Mouse (Mus musculus): ENCODE results near the gene Cdh13.

DNA sequence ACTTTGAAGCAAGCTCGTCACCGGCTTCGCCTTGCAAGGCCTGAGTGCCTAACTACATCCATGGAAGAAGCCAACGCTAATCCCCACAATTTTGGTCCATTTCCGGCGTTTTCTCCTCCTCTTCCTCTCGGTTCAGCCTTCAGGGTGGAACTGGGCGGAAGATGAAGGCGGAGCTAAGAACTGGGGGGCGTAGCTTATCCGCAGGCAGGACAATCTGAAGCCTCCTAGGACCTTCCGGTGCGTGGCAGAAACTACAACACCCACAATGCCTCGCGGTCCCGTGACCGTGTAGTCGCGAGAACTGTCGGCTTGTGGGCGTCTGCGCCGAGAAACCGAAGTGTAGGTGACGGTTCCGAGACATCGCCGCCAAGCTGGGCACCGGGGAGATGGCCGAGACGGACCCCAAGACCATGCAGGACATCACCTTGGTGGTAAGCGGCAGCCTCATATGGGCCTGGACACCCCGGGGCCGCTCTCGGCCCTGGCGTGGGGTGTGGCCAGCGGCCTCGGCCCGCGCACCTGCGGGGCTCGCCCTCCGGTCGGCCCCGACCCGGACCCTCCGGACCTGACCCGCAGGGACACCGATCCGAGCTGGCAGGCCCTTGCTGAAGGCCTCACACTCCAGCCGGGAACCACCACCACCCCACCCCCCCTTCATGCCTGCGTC, 1060.8 kb downstream of the Cdh13 start, which contains the start of gene Hsbp1:
- no peak for TF ChIP-seq EP300 (optimal IDR thresholded peaks at IDR 0.05)
- TF ChIP-seq CTCF (IDR thresholded peaks at IDR 0.05; ENCODE audit: low read depth) = no peak

Data from stomach, postnatal 0 days (tissue).